Mouse (Mus musculus): ENCODE results near the gene Cacna2d1. TPM values are rescaled to one million over a fixed set of nuclear protein-coding genes. Genes with fewer than 3 reads are reported as not detected.

Cacna2d1 gene
- polyA plus RNA-seq (2012; rRNA removed) (0.18 and 0.20 TPM in 2 replicates), polyA plus RNA-seq (2014; fragmentation: Nextera tagmentation; extraction: Ambion mirVana) (0.16 and 0.22 TPM in 2 replicates)

- H3K36me3 ChIP-seq (replicated peaks; ENCODE audit: control insufficient read depth, insufficient read depth, low read depth): no peaks in the 10 kb centered on the region
- H3K27ac ChIP-seq: no peak within 1 kb of the TSS
- H3K9me3 ChIP-seq (ENCODE audit: control insufficient read depth, low read length): no peaks in the 10 kb centered on the region
- H3K9ac ChIP-seq (replicated peaks): no peak within 1 kb of the TSS
- TF ChIP-seq CTCF (IDR thresholded peaks at IDR 0.05; ENCODE audit: low read depth) (no peak), EP300 (IDR thresholded peaks at IDR 0.05; ENCODE audit: low read depth) (no peak)
- ATAC-seq (ENCODE audit: insufficient read depth): no peak
- peak within 1 kb of the TSS; percentile 30 to 36 for H3K4me3 ChIP-seq (ENCODE audit: insufficient read depth in 1 of 2, low read depth in 2 of 2, low read length in 2 of 2)
- H3K27me3 ChIP-seq (ENCODE audit: control insufficient read depth, insufficient read depth, low read length): peaks cover 38% of the 10 kb centered on the region
- no peak for DNase-seq (ENCODE audit: low read depth in 3 of 3, low spot score in 3 of 3)
- peak within 1 kb of the TSS; percentile 49 for H3K4me2 ChIP-seq (ENCODE audit: low read depth)
- H3K4me1 ChIP-seq (replicated peaks; ENCODE audit: control insufficient read depth in 2 of 2, insufficient read depth in 2 of 2, low read length in 1 of 2): no peaks in the 10 kb centered on the region
- WGBS (ENCODE audit: insufficient replicate concordance): under 1% methylated on average over 81 of the region's 120 CpGs
Measured at GRCm38 (mm10) chr5:15934376-15935233, at the start of gene Cacna2d1. Cacna2d1 (plus strand) TSS chr5:15934691.

GRCm38 (mm10) chr5:15895098-15895497, 39.4 kb upstream of the Cacna2d1 start:
- Histone ChIP-seq H3K4me3 (ENCODE audit: insufficient read depth in 1 of 2, low read depth in 2 of 2, low read length in 2 of 2) (no peak overlapping the region), H3K4me2 (ENCODE audit: low read depth) (no peak overlapping the region), H3K9me3 (ENCODE audit: control insufficient read depth, low read length) (no peaks in the 10 kb centered on the region), H3K27me3 (ENCODE audit: control insufficient read depth, insufficient read depth, low read length) (no peaks in the 10 kb centered on the region), H3K27ac (no peak overlapping the region), H3K36me3 (replicated peaks; ENCODE audit: control insufficient read depth, insufficient read depth, low read depth) (no peaks in the 10 kb centered on the region), H3K9ac (replicated peaks) (no peak overlapping the region), H3K4me1 (replicated peaks; ENCODE audit: control insufficient read depth in 2 of 2, insufficient read depth in 2 of 2, low read length in 1 of 2) (no peaks in the 10 kb centered on the region)
- no peak for TF ChIP-seq EP300 (IDR thresholded peaks at IDR 0.05; ENCODE audit: low read depth)
- no peak for TF ChIP-seq CTCF (IDR thresholded peaks at IDR 0.05; ENCODE audit: low read depth)
- ATAC-seq (ENCODE audit: insufficient read depth) (no peak), DNase-seq (ENCODE audit: low read depth in 3 of 3, low spot score in 3 of 3) (no peak)
- WGBS (ENCODE audit: insufficient replicate concordance): 31% methylated on average over 2 of the region's 2 CpGs

GRCm38 (mm10) chr5:15896706-15897105, 37.8 kb upstream of the Cacna2d1 start:
- WGBS (ENCODE audit: insufficient replicate concordance): 75% methylated on average over 3 of the region's 3 CpGs
- Histone ChIP-seq H3K27me3 (ENCODE audit: control insufficient read depth, insufficient read depth, low read length) (no peaks in the 10 kb centered on the region), H3K4me2 (ENCODE audit: low read depth) (no peak overlapping the region), H3K36me3 (replicated peaks; ENCODE audit: control insufficient read depth, insufficient read depth, low read depth) (no peaks in the 10 kb centered on the region), H3K9ac (replicated peaks) (no peak overlapping the region), H3K9me3 (ENCODE audit: control insufficient read depth, low read length) (no peaks in the 10 kb centered on the region), H3K27ac (no peak overlapping the region), H3K4me3 (ENCODE audit: insufficient read depth in 1 of 2, low read depth in 2 of 2, low read length in 2 of 2) (no peak overlapping the region), H3K4me1 (replicated peaks; ENCODE audit: control insufficient read depth in 2 of 2, insufficient read depth in 2 of 2, low read length in 1 of 2) (no peaks in the 10 kb centered on the region)
- ATAC-seq (ENCODE audit: insufficient read depth) (no peak), DNase-seq (ENCODE audit: low read depth in 3 of 3, low spot score in 3 of 3) (no peak)
- TF ChIP-seq CTCF (IDR thresholded peaks at IDR 0.05; ENCODE audit: low read depth): no peak
- no peak for TF ChIP-seq EP300 (IDR thresholded peaks at IDR 0.05; ENCODE audit: low read depth)

- Histone ChIP-seq H3K36me3 (replicated peaks; ENCODE audit: control insufficient read depth, insufficient read depth, low read depth) (no peaks in the 10 kb centered on the region), H3K27me3 (ENCODE audit: control insufficient read depth, insufficient read depth, low read length) (no peaks in the 10 kb centered on the region), H3K9me3 (ENCODE audit: control insufficient read depth, low read length) (no peaks in the 10 kb centered on the region), H3K4me1 (replicated peaks; ENCODE audit: control insufficient read depth in 2 of 2, insufficient read depth in 2 of 2, low read length in 1 of 2) (no peaks in the 10 kb centered on the region), H3K4me3 (ENCODE audit: insufficient read depth in 1 of 2, low read depth in 2 of 2, low read length in 2 of 2) (no peak overlapping the region), H3K9ac (replicated peaks) (no peak overlapping the region), H3K27ac (no peak overlapping the region), H3K4me2 (ENCODE audit: low read depth) (no peak overlapping the region)
- no peak for DNase-seq (ENCODE audit: low read depth in 3 of 3, low spot score in 3 of 3)
- WGBS (ENCODE audit: insufficient replicate concordance): 64% methylated on average over 3 of the region's 3 CpGs
- no peak for ATAC-seq (ENCODE audit: insufficient read depth)
- TF ChIP-seq CTCF (IDR thresholded peaks at IDR 0.05; ENCODE audit: low read depth) (no peak), EP300 (IDR thresholded peaks at IDR 0.05; ENCODE audit: low read depth) (no peak)
Measured at GRCm38 (mm10) chr5:15906446-15906845, 28.0 kb upstream of the Cacna2d1 start.

GRCm38 (mm10) chr5:15914931-15915330, 19.6 kb upstream of the Cacna2d1 start:
- Histone ChIP-seq H3K36me3 (replicated peaks; ENCODE audit: control insufficient read depth, insufficient read depth, low read depth) (no peaks in the 10 kb centered on the region), H3K9me3 (ENCODE audit: control insufficient read depth, low read length) (no peaks in the 10 kb centered on the region), H3K27me3 (ENCODE audit: control insufficient read depth, insufficient read depth, low read length) (no peaks in the 10 kb centered on the region), H3K4me1 (replicated peaks; ENCODE audit: control insufficient read depth in 2 of 2, insufficient read depth in 2 of 2, low read length in 1 of 2) (no peaks in the 10 kb centered on the region), H3K4me2 (ENCODE audit: low read depth) (no peak overlapping the region), H3K4me3 (ENCODE audit: insufficient read depth in 1 of 2, low read depth in 2 of 2, low read length in 2 of 2) (no peak overlapping the region), H3K9ac (replicated peaks) (no peak overlapping the region), H3K27ac (no peak overlapping the region)
- DNase-seq (ENCODE audit: low read depth in 3 of 3, low spot score in 3 of 3) (no peak), ATAC-seq (ENCODE audit: insufficient read depth) (no peak)
- WGBS (ENCODE audit: insufficient replicate concordance): 37% methylated on average over 1 of the region's 1 CpGs
- no peak for TF ChIP-seq EP300 (IDR thresholded peaks at IDR 0.05; ENCODE audit: low read depth)
- no peak for TF ChIP-seq CTCF (IDR thresholded peaks at IDR 0.05; ENCODE audit: low read depth)

All from liver, embryonic 14.5 days (tissue).